Comparison of ENCODE assay signal across 8 mouse cellular contexts in genomic region chr11:81153161-81153840, GRCm38 (mm10).
DNase-seq lines count a peak whose midpoint lies in the region; ATAC-seq lines count a peak whose summit lies in the region.

No protein-coding gene starts in this region.

- no peaks in the 10 kb centered on the region for H3K9me3 ChIP-seq in kidney, embryonic 16.5 days (ENCODE audit: low read length)

- no peaks in the 10 kb centered on the region for H3K36me3 ChIP-seq in kidney, embryonic 16.5 days (ENCODE audit: insufficient read depth, low read length)

- H3K4me1 ChIP-seq in kidney, embryonic 16.5 days (ENCODE audit: insufficient read depth, low read length), result peaks cover 17% of the 10 kb centered on the region

- no peak overlapping the region for H3K27ac ChIP-seq in kidney, embryonic 16.5 days (ENCODE audit: low read length)

- peak; percentile 68 for DNase-seq in layer of hippocampus, adult 11-12 months (ENCODE audit: low spot score)
- DNase-seq in layer of hippocampus, adult 9-10 months (ENCODE audit: low spot score), result no peak
- peak; percentile 73 to 77 for DNase-seq in cerebellum, postnatal 14 days
- DNase-seq in frontal cortex, postnatal 25 days (ENCODE audit: low spot score in 2 of 2), result peak; percentile 47 to 61
- peak; percentile 7 for DNase-seq in liver
- peak; percentile 54 for DNase-seq in retina, postnatal 7 days (ENCODE audit: low read depth, low spot score)
- no peak for DNase-seq in spleen, adult 12 weeks (ENCODE audit: low spot score)

- under 1% methylated on average over 56 of the region's 57 CpGs for WGBS in kidney, embryonic 16.5 days

- peaks cover 28% of the 10 kb centered on the region for H3K27me3 ChIP-seq in kidney, embryonic 16.5 days (ENCODE audit: insufficient read depth, low read length)

- peak; percentile 71; the same call in 1 of the 2 replicates for ATAC-seq in kidney, embryonic 16.5 days (ENCODE audit: low FRiP score, low TSS enrichment)

- H3K9ac ChIP-seq in kidney, embryonic 16.5 days (replicated peaks; ENCODE audit: low read length), result peak overlapping the region; percentile 66

- H3K4me3 ChIP-seq in kidney, embryonic 16.5 days (ENCODE audit: low read length), result peak overlapping the region; percentile 55

- peak overlapping the region; percentile 94 for H3K4me2 ChIP-seq in kidney, embryonic 16.5 days (replicated peaks; ENCODE audit: low read depth, low read length)

Comparison
In these comparisons a context has a peak if more than half of its experiments do, and no peak if none do; other contexts are left out.
1. DNase-seq: peak in layer of hippocampus, adult 11-12 months (single experiment), cerebellum, postnatal 14 days (2 of 2), frontal cortex, postnatal 25 days (2 of 2), liver (single experiment) and retina, postnatal 7 days (single experiment); none in layer of hippocampus, adult 9-10 months (single experiment) and spleen, adult 12 weeks (single experiment).